Mouse (Mus musculus) liver, adult 2 months (tissue): Measurements from ENCODE around the gene Rnf227.

ENCODE experiments used
- CTCF ChIP-seq: fragments of 200-500 bp; IDR thresholded peaks from 2 replicates; pipeline ENCODE4 v1.5.1; 2011; ENCODE audit warnings: low read depth, low read length, control low read depth
- POLR2A ChIP-seq: fragments of 200-500 bp; IDR thresholded peaks from 2 replicates; pipeline ENCODE4 v1.6.1; 2011; ENCODE audit warnings: low read length, control low read depth; ENCODE audit not compliant: insufficient read depth; ENCODE audit errors: extremely low read depth

- TF ChIP-seq CTCF (no peak), POLR2A (no peak)
These were observed 16.3 kb downstream of the Rnf227 start for GRCm38 (mm10) chr11:69356544-69356943.
